Mouse (Mus musculus) right cerebral cortex, adult 2 months (tissue): Measurements from ENCODE around the gene Fndc8.
A peak's percentile ranks its signal among the peaks of the same experiment; 100 is the strongest.
"Not testable (repeated sequence)": the region's sequence is repeated elsewhere in the genome, so short reads cannot be mapped to it uniquely, and the experiment has no call there.

Experiments
- DNase-seq, 2 experiments: peaks; one replicate each; pipeline ENCODE4 v3.0.0; 2021 to 2022; ENCODE audit warnings: low spot score in 2 of 2

Fndc8 gene

GRCm38 (mm10) chr11:82910679-82911389 lies 18.9 kb downstream of the Fndc8 start:
- DNase-seq, result no peak

DNA sequence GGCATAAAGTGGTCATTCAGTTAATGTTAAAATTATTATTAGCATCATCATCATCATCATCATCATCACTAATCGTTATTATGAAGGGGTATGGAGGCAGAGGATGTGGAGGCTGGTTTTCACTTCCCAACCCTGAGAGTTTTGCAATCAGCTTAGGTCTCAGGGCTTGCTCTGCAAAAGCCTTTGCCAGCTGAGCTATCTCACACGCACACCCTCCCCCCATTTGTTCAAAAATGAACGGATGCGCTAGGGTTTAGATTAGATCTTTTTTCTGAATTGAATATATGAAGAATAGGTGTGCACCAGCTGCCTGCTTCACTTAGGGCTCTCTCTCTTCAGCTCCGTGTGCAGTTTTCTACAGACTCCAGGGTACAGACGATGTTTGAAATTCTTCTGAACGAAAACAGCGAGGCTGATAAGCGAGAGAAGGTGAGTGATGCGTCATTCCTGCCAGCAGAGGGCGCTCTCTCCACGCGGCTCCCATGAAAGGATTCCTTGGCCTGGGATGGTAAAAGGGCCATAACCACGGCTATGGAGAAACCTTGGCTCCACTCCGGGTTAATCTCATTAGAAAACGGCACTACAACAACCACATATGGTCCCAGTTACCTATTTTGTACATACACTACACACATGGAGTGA lies 22.9 kb downstream of the Fndc8 start:
- DNase-seq, result peak; percentile 75 to 81

DNA sequence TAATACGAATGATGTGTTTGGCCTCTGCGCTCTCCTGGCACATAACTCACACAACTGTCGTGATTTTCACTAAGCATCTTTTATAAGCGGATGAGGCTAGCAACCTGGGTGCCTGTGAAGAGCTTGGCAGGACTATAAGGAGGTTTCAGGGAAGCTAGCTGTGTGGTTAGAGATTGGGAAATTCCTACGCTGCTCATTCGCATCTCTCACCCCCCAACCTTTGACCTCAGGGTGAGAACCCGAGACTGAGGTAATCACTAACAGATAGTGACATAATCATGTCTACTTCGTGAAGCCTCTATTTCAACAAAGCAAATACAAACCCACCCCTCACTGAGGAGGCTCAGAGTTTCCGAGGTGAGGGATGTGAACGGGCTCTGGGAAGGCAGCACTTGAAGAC lies 28.8 kb downstream of the Fndc8 start:
- DNase-seq, result no peak

- no peak for DNase-seq
Observed at GRCm38 (mm10) chr11:82921691-82922090, 29.8 kb downstream of the Fndc8 start.

DNA sequence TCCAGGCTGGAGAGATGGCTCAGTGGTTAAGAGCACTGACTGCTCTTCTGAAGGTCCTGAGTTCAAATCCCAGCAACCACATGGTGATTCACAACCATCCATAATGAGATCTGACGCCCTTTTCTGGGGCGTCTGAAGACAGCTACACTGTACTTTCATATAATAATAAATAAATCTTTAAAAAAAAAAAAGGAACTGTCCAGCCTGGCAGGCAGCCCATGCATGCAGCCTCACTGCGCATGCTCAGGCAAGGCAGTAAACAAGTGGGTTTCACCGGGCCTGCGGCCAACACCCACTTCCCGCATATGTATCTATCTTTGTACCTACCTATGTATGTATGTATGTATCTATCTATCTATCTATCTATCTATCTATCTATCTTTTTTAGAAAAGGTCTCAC lies 32.0 kb downstream of the Fndc8 start:
- not testable (repeated sequence) for DNase-seq

DNA sequence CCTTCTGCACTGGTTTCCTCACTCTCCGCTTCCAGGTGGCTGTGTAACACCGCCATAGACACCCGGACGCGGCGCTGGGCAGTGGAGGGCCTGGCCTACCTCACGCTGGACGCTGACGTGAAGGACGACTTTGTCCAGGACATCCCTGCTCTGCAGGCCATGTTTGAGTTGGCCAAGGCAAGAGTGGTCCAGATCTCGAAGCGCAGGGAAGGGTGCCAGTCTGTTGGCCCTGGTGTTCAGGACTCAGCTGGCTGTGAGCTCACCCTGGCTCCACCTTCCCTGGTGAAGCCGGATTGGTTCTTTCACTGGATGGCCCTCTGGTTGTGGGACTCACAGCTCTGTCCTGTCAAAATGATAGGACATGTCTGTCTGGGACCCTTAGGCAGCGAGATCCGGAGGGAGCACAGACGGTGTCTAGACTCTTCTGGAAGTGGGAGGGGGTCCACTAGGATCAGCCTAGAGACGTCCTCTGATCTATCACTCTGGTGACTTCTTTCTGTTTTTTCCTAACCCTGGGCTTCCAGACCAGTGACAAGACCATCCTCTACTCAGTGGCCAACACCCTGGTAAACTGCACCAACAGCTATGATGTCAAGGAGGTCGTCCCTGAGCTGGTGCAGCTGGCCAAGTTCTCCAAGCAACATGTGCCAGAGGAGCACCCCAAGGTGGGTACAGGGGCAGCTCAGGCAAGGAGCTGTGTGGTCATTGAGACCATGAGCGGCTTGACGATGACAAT lies 37.1 kb downstream of the Fndc8 start:
- DNase-seq, result no peak

DNA sequence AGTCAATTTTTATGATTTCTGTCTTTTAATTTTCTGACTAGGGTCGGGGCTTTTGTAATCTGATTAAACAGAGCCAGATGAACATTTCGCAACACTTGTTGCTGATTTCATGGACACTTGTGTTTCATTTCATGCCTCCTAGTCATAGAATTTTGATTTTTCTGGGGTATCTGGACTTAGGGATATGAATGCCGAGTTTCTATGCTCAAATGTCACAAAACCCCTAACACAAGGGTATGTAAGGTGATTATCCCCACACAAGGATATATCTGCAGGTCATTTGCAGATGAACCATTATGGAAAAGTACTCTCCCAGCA lies 37.7 kb downstream of the Fndc8 start:
- DNase-seq, result no peak

GRCm38 (mm10) chr11:82930391-82930955 lies 38.5 kb downstream of the Fndc8 start:
- DNase-seq, result not testable (repeated sequence)

- DNase-seq, result not testable (repeated sequence)
Observed at GRCm38 (mm10) chr11:82931161-82931560, 39.2 kb downstream of the Fndc8 start.

DNA sequence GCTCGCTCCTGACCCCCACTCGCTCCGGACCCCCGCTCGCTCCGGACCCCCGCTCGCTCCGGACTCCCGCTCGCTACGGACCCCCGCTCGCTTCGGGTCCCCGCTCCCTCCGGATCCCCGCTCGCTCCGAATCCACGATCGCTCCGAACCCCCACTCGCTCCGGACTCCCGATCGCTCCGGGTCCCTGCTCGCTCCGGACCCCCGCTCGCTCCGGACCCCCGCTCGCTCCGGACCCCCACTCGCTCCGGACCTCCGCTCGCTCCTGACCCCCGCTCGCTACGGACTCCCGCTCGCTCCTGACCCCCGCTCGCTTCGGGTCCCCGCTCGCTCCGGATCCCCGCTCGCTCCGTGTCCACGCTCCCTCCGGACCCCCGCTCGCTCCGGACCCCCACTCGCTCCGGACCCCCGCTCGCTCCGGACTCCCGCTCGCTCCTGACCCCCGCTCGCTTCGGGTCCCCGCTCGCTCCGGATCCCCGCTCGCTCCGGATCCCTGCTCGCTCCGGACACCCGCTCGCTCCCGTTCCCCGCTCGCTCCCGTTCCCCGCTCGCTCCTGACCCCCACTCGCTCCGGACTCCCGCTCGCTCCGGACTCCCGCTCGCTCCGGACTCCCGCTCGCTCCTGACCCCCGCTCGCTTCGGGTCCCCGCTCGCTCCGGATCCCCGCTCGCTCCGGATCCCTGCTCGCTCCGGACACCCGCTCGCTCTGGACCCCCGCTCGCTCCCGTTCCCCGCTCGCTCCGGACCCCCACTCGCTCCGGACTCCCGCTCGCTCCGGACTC lies 39.9 kb downstream of the Fndc8 start:
- DNase-seq, result not testable (repeated sequence)

GRCm38 (mm10) chr11:82933186-82933585 lies 41.3 kb downstream of the Fndc8 start:
- no peak for DNase-seq

DNA sequence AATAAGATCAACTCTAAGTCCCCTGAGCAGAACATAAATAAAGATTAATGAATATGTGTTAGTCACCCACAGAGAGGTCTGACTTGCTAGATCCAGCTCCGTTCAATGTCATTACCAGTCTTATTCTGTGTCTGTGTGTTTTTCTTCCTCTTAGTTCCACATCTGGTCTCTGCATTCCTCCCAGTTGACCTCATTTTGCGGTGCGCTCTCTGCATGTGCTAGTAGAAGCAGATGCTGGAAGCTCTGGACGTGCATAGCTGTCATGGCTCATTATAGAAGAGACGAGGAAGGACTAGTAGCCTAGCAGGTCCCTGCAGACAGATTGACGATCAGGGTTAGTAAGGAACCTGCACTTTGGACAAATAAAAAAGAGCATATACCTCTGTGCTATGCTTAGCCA lies 51.4 kb downstream of the Fndc8 start:
- DNase-seq, result no peak

DNA sequence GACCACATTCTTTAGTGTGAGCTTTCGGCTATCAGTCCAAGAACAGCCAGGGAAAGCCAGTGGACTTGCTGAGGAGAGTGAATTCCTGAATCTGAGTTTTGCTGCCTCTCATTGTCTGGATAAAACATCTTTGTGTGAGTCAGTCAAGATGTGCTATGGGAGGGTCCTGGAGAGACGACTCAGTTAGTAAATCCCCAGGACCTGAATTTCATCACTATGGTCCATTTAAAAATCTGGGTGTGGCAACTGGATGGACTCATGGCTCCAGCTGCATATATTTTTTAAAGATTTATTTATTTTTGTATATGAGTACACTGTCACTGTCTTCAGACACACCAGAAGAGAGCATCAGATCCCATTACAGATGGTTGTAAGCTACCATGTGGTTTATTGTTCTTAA lies 53.7 kb downstream of the Fndc8 start:
- DNase-seq, result no peak

DNA sequence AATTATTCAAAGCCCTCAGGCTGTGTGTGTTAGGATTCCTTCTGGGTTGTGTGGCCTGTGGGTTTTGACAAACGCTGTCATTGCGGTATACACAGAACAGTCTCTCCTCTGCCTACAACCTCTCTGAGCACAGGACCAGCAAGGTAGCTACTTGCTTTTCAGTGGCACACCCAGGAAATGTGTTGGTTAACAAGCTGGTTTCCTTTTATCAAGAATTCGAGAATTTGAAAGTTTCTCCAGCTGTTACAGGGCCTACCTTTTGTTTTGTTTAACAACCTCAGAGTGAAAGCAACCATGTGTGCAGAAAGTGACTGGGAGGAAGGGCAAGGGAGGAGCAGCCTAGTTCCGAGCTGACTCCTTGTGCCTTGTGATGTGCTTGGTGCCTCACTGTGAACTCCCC lies 55.5 kb downstream of the Fndc8 start:
- DNase-seq, result no peak

GRCm38 (mm10) chr11:82949036-82949435 lies 57.1 kb downstream of the Fndc8 start:
- DNase-seq, result no peak
